In genomic region chr9:118477961-118478360, GRCm38 (mm10) we compare ENCODE assay signal across 8 mouse cellular contexts. TPM values are rescaled to one million over a fixed set of nuclear protein-coding genes. Genes with fewer than 3 reads are reported as not detected.
DNase-seq lines count a peak whose midpoint lies in the region; ATAC-seq and TF ChIP-seq lines count a peak whose summit lies in the region.

TSS of gene Eomes (plus strand) at chr9:118478212.

- no peak for TF ChIP-seq CTCF in bone marrow macrophage, adult 2 months (IDR thresholded peaks at IDR 0.05; ENCODE audit: low read depth, low read length)
- no peak for TF ChIP-seq CTCF in liver, postnatal 0 days (IDR thresholded peaks at IDR 0.05; ENCODE audit: low read depth)

- no peak for ATAC-seq in heart, embryonic 15.5 days (replicated peaks; ENCODE audit: insufficient number of reproducible peaks, insufficient read depth, low FRiP score, low read depth)
- peak; percentile 49; the same call in 1 of the 2 replicates for ATAC-seq in forebrain, embryonic 15.5 days (replicated peaks)
- ATAC-seq in liver, postnatal 0 days = no peak
- no peak for ATAC-seq in activated CD4-positive, CD25-positive, alpha-beta regulatory T cell, adult 4 months

- intact Hi-C loops in left cerebral cortex, postnatal 25 days (cut with DNase I) = loop anchor here (5.0 kb wide), 1 partner anchor 1226 kb away; no protein-coding TSS in a partner anchor

- no peak within 1 kb of the TSS for H3K9ac ChIP-seq in heart, embryonic 15.5 days
- peak within 1 kb of the TSS; percentile 41 for H3K9ac ChIP-seq in forebrain, embryonic 15.5 days (replicated peaks)
- no peak within 1 kb of the TSS for H3K9ac ChIP-seq in liver, postnatal 0 days (replicated peaks)

- H3K4me2 ChIP-seq in heart, embryonic 15.5 days = peak within 1 kb of the TSS; percentile 88
- H3K4me2 ChIP-seq in forebrain, embryonic 15.5 days (replicated peaks) = peak within 1 kb of the TSS; percentile 51
- H3K4me2 ChIP-seq in liver, postnatal 0 days (ENCODE audit: low read depth, low read length) = peak within 1 kb of the TSS; percentile 68

- peaks cover 86% of the 10 kb centered on the region for H3K27me3 ChIP-seq in heart, embryonic 15.5 days
- H3K27me3 ChIP-seq in forebrain, embryonic 15.5 days = peaks cover 54% of the 10 kb centered on the region
- H3K27me3 ChIP-seq in liver, postnatal 0 days (ENCODE audit: insufficient read depth, low read length) = peaks cover 79% of the 10 kb centered on the region

- peaks cover 34% of the 10 kb centered on the region for H3K4me1 ChIP-seq in heart, embryonic 15.5 days (replicated peaks)
- H3K4me1 ChIP-seq in bone marrow macrophage, adult 2 months (ENCODE audit: control insufficient read depth, insufficient read depth, low read length) = no peaks in the 10 kb centered on the region
- peaks cover 37% of the 10 kb centered on the region for H3K4me1 ChIP-seq in forebrain, embryonic 15.5 days
- peaks cover 9% of the 10 kb centered on the region; the same call in 1 of the 2 replicates for H3K4me1 ChIP-seq in liver, postnatal 0 days (ENCODE audit: insufficient read depth)

- no peak for TF ChIP-seq EP300 in liver, postnatal 0 days (IDR thresholded peaks at IDR 0.05; ENCODE audit: low read depth)

- 1% methylated on average over 9 of the region's 9 CpGs for WGBS in heart, embryonic 15.5 days
- 1% methylated on average over 9 of the region's 9 CpGs for WGBS in forebrain, embryonic 15.5 days
- WGBS in liver, postnatal 0 days (ENCODE audit: insufficient replicate concordance) = 2% methylated on average over 9 of the region's 9 CpGs

- no peaks in the 10 kb centered on the region for H3K9me3 ChIP-seq in heart, embryonic 15.5 days (replicated peaks)
- no peaks in the 10 kb centered on the region for H3K9me3 ChIP-seq in forebrain, embryonic 15.5 days
- H3K9me3 ChIP-seq in liver, postnatal 0 days (ENCODE audit: low read length) = no peaks in the 10 kb centered on the region

- no peaks in the 10 kb centered on the region for H3K36me3 ChIP-seq in heart, embryonic 15.5 days
- H3K36me3 ChIP-seq in forebrain, embryonic 15.5 days = no peaks in the 10 kb centered on the region
- no peaks in the 10 kb centered on the region for H3K36me3 ChIP-seq in liver, postnatal 0 days (replicated peaks; ENCODE audit: insufficient read depth, low read length)

- TF ChIP-seq POLR2A in bone marrow macrophage, adult 2 months (IDR thresholded peaks at IDR 0.05; ENCODE audit: borderline replicate concordance, low read depth, low read length) = no peak

- DNase-seq in heart, adult 9 months (ENCODE audit: low spot score in 2 of 2) = no peak
- no peak for DNase-seq in liver, postnatal 0 days
- DNase-seq in left cerebral cortex, postnatal 25 days (ENCODE audit: low spot score in 2 of 2) = no peak
- no peak for DNase-seq in layer of hippocampus, postnatal 25 days (ENCODE audit: extremely low spot score in 1 of 2, low spot score in 1 of 2)

- H3K4me3 ChIP-seq in heart, embryonic 15.5 days = peak within 1 kb of the TSS; percentile 56
- peak within 1 kb of the TSS; percentile 58 for H3K4me3 ChIP-seq in bone marrow macrophage, adult 2 months (ENCODE audit: insufficient read depth, low read length)
- peak within 1 kb of the TSS; percentile 43 for H3K4me3 ChIP-seq in forebrain, embryonic 15.5 days
- peak within 1 kb of the TSS; percentile 43 for H3K4me3 ChIP-seq in liver, postnatal 0 days (ENCODE audit: low read depth, low read length)

- no peak within 1 kb of the TSS for H3K27ac ChIP-seq in heart, embryonic 15.5 days
- H3K27ac ChIP-seq in bone marrow macrophage, adult 2 months (ENCODE audit: insufficient read depth, low read depth, low read length) = no peak within 1 kb of the TSS
- peak within 1 kb of the TSS; percentile 70 for H3K27ac ChIP-seq in forebrain, embryonic 15.5 days (replicated peaks)
- no peak within 1 kb of the TSS for H3K27ac ChIP-seq in liver, postnatal 0 days (ENCODE audit: low read depth)

RNA-seq across cellular contexts. Expression of gene Eomes, which starts in this region (rescaled TPM):
- polyA plus RNA-seq in heart, embryonic 15.5 days (2015; fragmentation: Nextera tagmentation; extraction: Ambion mirVana) = 0.08 and 0.18 TPM in 2 replicates
- not detected in 2 replicates for polyA plus RNA-seq in bone marrow macrophage, adult 2 months (2012; ENCODE audit: insufficient read depth, insufficient read length, missing spikeins)
- 28.3 and 33.9 TPM in 2 replicates for polyA plus RNA-seq in forebrain, embryonic 15.5 days (2015; fragmentation: Nextera tagmentation; extraction: Ambion mirVana)
- polyA plus RNA-seq in liver, postnatal 0 days (2015; fragmentation: Nextera tagmentation; extraction: Ambion mirVana) = not detected in 2 replicates
- under 1 TPM in 1 of 2 experiments, not detected in 1; 0.40 TPM for polyA plus RNA-seq in activated CD4-positive, CD25-positive, alpha-beta regulatory T cell, adult 4 months (2017; shearing (Covaris generic))
- under 1 TPM; 0.16 to 0.23 TPM for total RNA-seq in left cerebral cortex, postnatal 25 days (2021)
- total RNA-seq in layer of hippocampus, postnatal 25 days (2021) = 1 to 10 TPM; 1.3 TPM

Comparison
In these comparisons a context has a peak if more than half of its experiments do, and no peak if none do; other contexts are left out.
1. RNA of gene Eomes (polyA plus RNA-seq): 28.3 to 33.9 TPM in forebrain, embryonic 15.5 days; 0.40 TPM in activated CD4-positive, CD25-positive, alpha-beta regulatory T cell, adult 4 months, 0.08 to 0.18 TPM in heart, embryonic 15.5 days, not detected in liver, postnatal 0 days and not detected in bone marrow macrophage, adult 2 months; every median in the first group is over 10 times any median in the second.
2. Peak in every context shown above with its lines, with median percentiles within 50 percentile points of each other: H3K4me2 ChIP-seq and H3K4me3 ChIP-seq.